Mouse (Mus musculus) heart, embryonic 15.5 days (tissue): ENCODE results near the gene Prdm12. TPM values are rescaled to one million over a fixed set of nuclear protein-coding genes. Genes with fewer than 3 reads are reported as not detected.
A peak's percentile ranks its signal among the peaks of the same experiment; 100 is the strongest.

Source experiments
- ATAC-seq: fragments of 200-750 bp; cut with Nextera tagmentation; replicated peaks from 2 replicates; pipeline ENCODE4 v1.8.0; 2017; ENCODE audit warnings: low read depth, moderate TSS enrichment; ENCODE audit not compliant: insufficient number of reproducible peaks, insufficient read depth, low FRiP score
- H3K27ac ChIP-seq: fragments of 300-500 bp; sonication (generic); 2 replicates; pipeline ENCODE4 v1.5.1; 2015; ENCODE audit warnings: mild to moderate bottlenecking, inconsistent platforms
- H3K27me3 ChIP-seq: fragments of 300-500 bp; sonication (generic); 2 replicates; pipeline ENCODE4 v1.6.1; 2015; ENCODE audit warnings: inconsistent platforms
- H3K36me3 ChIP-seq: fragments of 300-500 bp; sonication (generic); 2 replicates; pipeline ENCODE4 v1.6.1; 2015; ENCODE audit warnings: mild to moderate bottlenecking, inconsistent platforms
- H3K4me1 ChIP-seq: fragments of 300-500 bp; sonication (generic); replicated peaks from 2 replicates; pipeline ENCODE4 v1.6.1; 2015; ENCODE audit warnings: inconsistent platforms
- H3K4me2 ChIP-seq: fragments of 300-500 bp; sonication (generic); 2 replicates; pipeline ENCODE4 v1.6.1; 2015; ENCODE audit warnings: inconsistent platforms, mild to moderate bottlenecking, moderate library complexity
- H3K4me3 ChIP-seq: fragments of 300-500 bp; sonication (generic); 2 replicates; pipeline ENCODE4 v1.5.1; 2015; ENCODE audit warnings: mild to moderate bottlenecking, inconsistent platforms
- H3K9ac ChIP-seq: fragments of 300-500 bp; sonication (generic); 2 replicates; pipeline ENCODE4 v1.6.1; 2015; ENCODE audit warnings: mild to moderate bottlenecking, inconsistent platforms
- H3K9me3 ChIP-seq: fragments of 300-500 bp; sonication (generic); replicated peaks from 2 replicates; pipeline ENCODE4 v1.6.1; 2016; ENCODE audit warnings: inconsistent platforms
- WGBS: fragments of 180-500 bp; shearing (Covaris S2); methylation state at CpG from one replicate; pipeline ENCODE4 v1.1.7; 2015; ENCODE audit warnings: mixed read lengths; 5-methylcytosine and 5-hydroxymethylcytosine counted together
- polyA plus RNA-seq: library from polyadenylated mRNA; unstranded; fragments of >200 nt; fragmentation: Nextera tagmentation; extraction: Ambion mirVana; gene quantifications from 2 replicates; pipeline ENCODE4 v1.2.1, GENCODE M21; 2015

The Prdm12 gene
- polyA plus RNA-seq, 1 experiment from 2014 or later, result not detected

- Histone ChIP-seq H3K27ac (no peak overlapping the region), H3K27me3 (peaks cover 98% of the 10 kb centered on the region), H3K36me3 (no peaks in the 10 kb centered on the region), H3K4me1 (peaks cover 40% of the 10 kb centered on the region), H3K4me2 (peak overlapping the region; percentile 43), H3K9ac (no peak overlapping the region), H3K9me3 (no peaks in the 10 kb centered on the region), H3K4me3 (peak overlapping the region; percentile 19)
- ATAC-seq, result no peak
- 1% methylated on average over 52 of the region's 52 CpGs for WGBS
Observed at GRCm38 (mm10) chr2:31635281-31636137, 4.3 kb upstream of the Prdm12 start.

GRCm38 (mm10) chr2:31636138-31636741, 3.6 kb upstream of the Prdm12 start:
- WGBS, result under 1% methylated on average over 48 of the region's 48 CpGs
- peaks cover 47% of the 10 kb centered on the region for H3K4me1 ChIP-seq
- no peaks in the 10 kb centered on the region for H3K9me3 ChIP-seq
- H3K27me3 ChIP-seq, result peaks cover 99% of the 10 kb centered on the region
- H3K36me3 ChIP-seq, result no peaks in the 10 kb centered on the region
- H3K9ac ChIP-seq, result no peak overlapping the region
- peak overlapping the region; percentile 43 for H3K4me2 ChIP-seq
- no peak for ATAC-seq
- H3K27ac ChIP-seq, result no peak overlapping the region
- peak overlapping the region; percentile 19 for H3K4me3 ChIP-seq

- Histone ChIP-seq H3K36me3 (no peaks in the 10 kb centered on the region), H3K4me3 (peak overlapping the region; percentile 19), H3K27ac (no peak overlapping the region), H3K9ac (no peak overlapping the region), H3K4me2 (0 out of 2 replicates have a peak overlapping the region, but pooled peaks have one; percentile 14), H3K27me3 (peaks cover 100% of the 10 kb centered on the region), H3K4me1 (peaks cover 47% of the 10 kb centered on the region), H3K9me3 (no peaks in the 10 kb centered on the region)
- WGBS, result 1% methylated on average over 35 of the region's 35 CpGs
- no peak for ATAC-seq
Observed at GRCm38 (mm10) chr2:31636742-31637141, 3.1 kb upstream of the Prdm12 start.

GRCm38 (mm10) chr2:31637311-31637710, 2.5 kb upstream of the Prdm12 start:
- H3K27me3 ChIP-seq, result peaks cover 100% of the 10 kb centered on the region
- WGBS, result 3% methylated on average over 12 of the region's 12 CpGs
- no peaks in the 10 kb centered on the region for H3K36me3 ChIP-seq
- no peak overlapping the region for H3K27ac ChIP-seq
- ATAC-seq, result no peak
- 0 out of 2 replicates have a peak overlapping the region, but pooled peaks have one; percentile 14 for H3K4me2 ChIP-seq
- peaks cover 47% of the 10 kb centered on the region for H3K4me1 ChIP-seq
- no peaks in the 10 kb centered on the region for H3K9me3 ChIP-seq
- peak overlapping the region; percentile 19 for H3K4me3 ChIP-seq
- no peak overlapping the region for H3K9ac ChIP-seq

GRCm38 (mm10) chr2:31637807-31638206, 2.0 kb upstream of the Prdm12 start:
- Histone ChIP-seq H3K27ac (no peak overlapping the region), H3K36me3 (no peaks in the 10 kb centered on the region), H3K9ac (no peak overlapping the region), H3K4me3 (peak overlapping the region; percentile 1; the same call in 1 of the 2 replicates), H3K27me3 (peaks cover 100% of the 10 kb centered on the region), H3K4me2 (no peak overlapping the region), H3K4me1 (peaks cover 47% of the 10 kb centered on the region), H3K9me3 (no peaks in the 10 kb centered on the region)
- ATAC-seq, result no peak
- under 1% methylated on average over 22 of the region's 22 CpGs for WGBS

GRCm38 (mm10) chr2:31638581-31639465, 1.0 kb upstream of the Prdm12 start:
- Histone ChIP-seq H3K9me3 (no peaks in the 10 kb centered on the region), H3K4me1 (peaks cover 47% of the 10 kb centered on the region), H3K9ac (no peak overlapping the region), H3K4me3 (no peak overlapping the region), H3K27ac (no peak overlapping the region), H3K36me3 (no peaks in the 10 kb centered on the region), H3K4me2 (no peak overlapping the region), H3K27me3 (peaks cover 100% of the 10 kb centered on the region)
- 2% methylated on average over 32 of the region's 34 CpGs for WGBS
- no peak for ATAC-seq

GRCm38 (mm10) chr2:31639466-31639760, 424 bp upstream of the Prdm12 start:
- H3K27me3 ChIP-seq, result peaks cover 100% of the 10 kb centered on the region
- WGBS, result 2% methylated on average over 12 of the region's 13 CpGs
- peaks cover 47% of the 10 kb centered on the region for H3K4me1 ChIP-seq
- H3K9ac ChIP-seq, result no peak overlapping the region
- no peak overlapping the region for H3K27ac ChIP-seq
- no peaks in the 10 kb centered on the region for H3K36me3 ChIP-seq
- ATAC-seq, result no peak
- no peaks in the 10 kb centered on the region for H3K9me3 ChIP-seq
- H3K4me3 ChIP-seq, result no peak overlapping the region
- H3K4me2 ChIP-seq, result no peak overlapping the region

GRCm38 (mm10) chr2:31640609-31641507, 1.0 kb downstream of the Prdm12 start:
- peak overlapping the region; percentile 22 for H3K4me3 ChIP-seq
- no peak for ATAC-seq

GRCm38 (mm10) chr2:31641508-31641830, 1.6 kb downstream of the Prdm12 start:
- Histone ChIP-seq H3K36me3 (no peaks in the 10 kb centered on the region), H3K9me3 (no peaks in the 10 kb centered on the region), H3K27me3 (peaks cover 99% of the 10 kb centered on the region), H3K27ac (no peak overlapping the region), H3K4me2 (no peak overlapping the region), H3K4me3 (no peak overlapping the region; the same call in 1 of the 2 replicates), H3K9ac (no peak overlapping the region), H3K4me1 (peaks cover 35% of the 10 kb centered on the region)
- WGBS, result 1% methylated on average over 11 of the region's 11 CpGs
- ATAC-seq, result no peak

More at GRCm38 (mm10) chr2:31640609-31641507, 1.0 kb downstream of the Prdm12 start:
- Histone ChIP-seq H3K27me3 (peaks cover 99% of the 10 kb centered on the region), H3K4me1 (peaks cover 41% of the 10 kb centered on the region), H3K9ac (no peak overlapping the region), H3K36me3 (no peaks in the 10 kb centered on the region), H3K27ac (no peak overlapping the region), H3K9me3 (no peaks in the 10 kb centered on the region), H3K4me2 (0 out of 2 replicates have a peak overlapping the region, but pooled peaks have one; percentile 24)
- 2% methylated on average over 48 of the region's 48 CpGs for WGBS

- H3K36me3 ChIP-seq, result no peaks in the 10 kb centered on the region
- no peak overlapping the region for H3K9ac ChIP-seq
- peaks cover 99% of the 10 kb centered on the region for H3K27me3 ChIP-seq
- ATAC-seq, result no peak
- 3% methylated on average over 18 of the region's 18 CpGs for WGBS
- H3K4me1 ChIP-seq, result peaks cover 31% of the 10 kb centered on the region
- no peak overlapping the region for H3K27ac ChIP-seq
- no peaks in the 10 kb centered on the region for H3K9me3 ChIP-seq
- H3K4me3 ChIP-seq, result no peak overlapping the region
- no peak overlapping the region for H3K4me2 ChIP-seq
Observed at GRCm38 (mm10) chr2:31641929-31642328, 2.1 kb downstream of the Prdm12 start.
